Mouse (Mus musculus): ENCODE measurements around the gene Btbd11.

- TF ChIP-seq CTCF (IDR thresholded peaks at IDR 0.05; ENCODE audit: low read depth) (no peak), EP300 (optimal IDR thresholded peaks at IDR 0.05) (no peak)
Observed at GRCm38 (mm10) chr10:85507270-85508050, 120.8 kb downstream of the Btbd11 start.
